Mouse (Mus musculus) limb, embryonic 13.5 days (tissue): Measurements from ENCODE around the gene Cetn4. TPM values are rescaled to one million over a fixed set of nuclear protein-coding genes. Genes with fewer than 3 reads are reported as not detected.

ENCODE experiments used
- ATAC-seq: fragments of 200-750 bp; cut with Nextera tagmentation; 2 replicates; pipeline ENCODE4 v1.8.0; 2017; ENCODE audit warnings: low read depth, moderate number of reproducible peaks, moderate TSS enrichment; ENCODE audit not compliant: low FRiP score
- H3K27ac ChIP-seq: fragments of 300-500 bp; sonication (generic); 2 replicates; pipeline ENCODE4 v1.5.1; 2015; ENCODE audit warnings: inconsistent platforms, mild to moderate bottlenecking, moderate library complexity
- H3K27me3 ChIP-seq: fragments of 300-500 bp; sonication (generic); 2 replicates; pipeline ENCODE4 v1.6.1; 2015; ENCODE audit warnings: mild to moderate bottlenecking, inconsistent platforms
- H3K36me3 ChIP-seq: fragments of 300-500 bp; sonication (generic); 2 replicates; pipeline ENCODE4 v1.6.1; 2015; ENCODE audit warnings: inconsistent platforms, mild to moderate bottlenecking, moderate library complexity
- H3K4me1 ChIP-seq: fragments of 300-500 bp; sonication (generic); 2 replicates; pipeline ENCODE4 v1.6.1; 2015; ENCODE audit warnings: inconsistent platforms
- H3K4me2 ChIP-seq: fragments of 300-500 bp; sonication (generic); replicated peaks from 2 replicates; pipeline ENCODE4 v1.6.1; 2015; ENCODE audit warnings: inconsistent platforms, mild to moderate bottlenecking, moderate library complexity
- H3K4me3 ChIP-seq: fragments of 300-500 bp; sonication (generic); 2 replicates; pipeline ENCODE4 v1.5.1; 2015; ENCODE audit warnings: moderate library complexity, mild to moderate bottlenecking, inconsistent platforms
- H3K9ac ChIP-seq: fragments of 300-500 bp; sonication (generic); 2 replicates; pipeline ENCODE4 v1.6.1; 2015; ENCODE audit warnings: mild to moderate bottlenecking, inconsistent platforms
- H3K9me3 ChIP-seq: fragments of 300-500 bp; sonication (generic); 2 replicates; pipeline ENCODE4 v1.6.1; 2016; ENCODE audit warnings: inconsistent platforms
- WGBS: fragments of 180-500 bp; shearing (Covaris S2); methylation state at CpG from one replicate; pipeline ENCODE4 v1.1.7; 2015; 5-methylcytosine and 5-hydroxymethylcytosine counted together
- polyA plus RNA-seq: library from polyadenylated mRNA; unstranded; fragments of >200 nt; fragmentation: Nextera tagmentation; extraction: Ambion mirVana; gene quantifications from 2 replicates; pipeline ENCODE4 v1.2.1, GENCODE M21; 2015

The Cetn4 gene
- polyA plus RNA-seq, 1 experiment from 2014 or later = 3.2 TPM

- ATAC-seq = no peak
- H3K27ac ChIP-seq = no peak overlapping the region
- WGBS = 61% methylated on average over 2 of the region's 2 CpGs
These were observed 19.9 kb downstream of the Cetn4 start for GRCm38 (mm10) chr3:37292654-37293053.

GRCm38 (mm10) chr3:37291929-37292328 is 20.6 kb downstream of the Cetn4 start:
- Histone ChIP-seq H3K4me3 (no peak overlapping the region), H3K27ac (no peak overlapping the region), H3K4me1 (no peaks in the 10 kb centered on the region), H3K9me3 (no peaks in the 10 kb centered on the region), H3K4me2 (no peak overlapping the region), H3K36me3 (no peaks in the 10 kb centered on the region), H3K27me3 (no peaks in the 10 kb centered on the region), H3K9ac (no peak overlapping the region)
- ATAC-seq = no peak
- WGBS = 57% methylated on average over 2 of the region's 2 CpGs

More at GRCm38 (mm10) chr3:37292654-37293053, 19.9 kb downstream of the Cetn4 start:
- no peak overlapping the region for H3K4me2 ChIP-seq
- no peaks in the 10 kb centered on the region for H3K4me1 ChIP-seq
- no peaks in the 10 kb centered on the region for H3K9me3 ChIP-seq
- H3K9ac ChIP-seq = no peak overlapping the region
- no peaks in the 10 kb centered on the region for H3K36me3 ChIP-seq
- H3K27me3 ChIP-seq = no peaks in the 10 kb centered on the region
- no peak overlapping the region for H3K4me3 ChIP-seq

DNA sequence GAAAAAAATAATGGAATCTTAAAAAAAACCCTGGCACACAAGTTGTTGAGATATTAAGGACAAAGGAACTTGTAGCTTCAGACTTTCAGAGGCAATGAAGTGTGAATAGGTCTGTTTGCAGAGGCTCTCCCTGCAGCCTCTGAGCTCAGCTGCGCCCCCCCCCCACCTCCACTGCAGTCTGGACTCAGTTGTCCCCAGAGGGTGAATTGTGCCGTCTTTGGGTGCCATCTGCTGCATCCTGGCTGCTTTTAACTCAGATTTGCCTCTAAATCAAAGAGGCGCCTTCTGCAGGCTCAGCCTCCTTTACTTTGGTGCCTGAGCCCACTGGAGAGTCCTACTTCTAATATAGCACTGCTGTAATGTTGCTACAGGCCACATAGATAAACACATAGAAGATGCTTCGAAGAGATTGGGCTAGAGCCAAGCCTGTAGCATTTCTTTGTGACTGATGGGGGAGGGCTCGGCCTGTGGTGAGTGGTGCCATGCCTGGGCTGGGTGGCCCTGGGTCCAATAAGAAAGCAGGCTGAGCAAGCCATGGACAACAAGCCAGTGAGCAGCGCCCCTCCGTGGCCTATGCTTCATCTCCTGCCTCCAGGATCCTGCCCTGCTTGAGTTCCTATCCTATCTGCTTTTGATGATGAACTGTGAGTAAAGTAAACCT is 21.5 kb downstream of the Cetn4 start:
- Histone ChIP-seq H3K4me1 (no peaks in the 10 kb centered on the region), H3K27ac (no peak overlapping the region), H3K4me2 (no peak overlapping the region), H3K4me3 (no peak overlapping the region), H3K27me3 (no peaks in the 10 kb centered on the region), H3K9me3 (no peaks in the 10 kb centered on the region), H3K9ac (no peak overlapping the region), H3K36me3 (no peaks in the 10 kb centered on the region)
- ATAC-seq = no peak
- WGBS = 72% methylated on average over 7 of the region's 7 CpGs

GRCm38 (mm10) chr3:37289237-37289636 is 23.3 kb downstream of the Cetn4 start:
- Histone ChIP-seq H3K4me1 (no peaks in the 10 kb centered on the region), H3K4me2 (no peak overlapping the region), H3K9ac (no peak overlapping the region), H3K9me3 (no peaks in the 10 kb centered on the region), H3K27me3 (no peaks in the 10 kb centered on the region), H3K27ac (no peak overlapping the region), H3K36me3 (no peaks in the 10 kb centered on the region), H3K4me3 (no peak overlapping the region)
- ATAC-seq = no peak
- WGBS = 88% methylated on average over 2 of the region's 2 CpGs

- Histone ChIP-seq H3K4me3 (no peak overlapping the region), H3K36me3 (no peaks in the 10 kb centered on the region), H3K9me3 (no peaks in the 10 kb centered on the region), H3K4me2 (no peak overlapping the region), H3K4me1 (no peaks in the 10 kb centered on the region), H3K27me3 (no peaks in the 10 kb centered on the region), H3K27ac (no peak overlapping the region), H3K9ac (no peak overlapping the region)
- ATAC-seq = no peak
- WGBS = 81% methylated on average over 4 of the region's 4 CpGs
These were observed 29.3 kb downstream of the Cetn4 start for GRCm38 (mm10) chr3:37283234-37283633.

GRCm38 (mm10) chr3:37282299-37282922 is 30.1 kb downstream of the Cetn4 start:
- H3K36me3 ChIP-seq = no peaks in the 10 kb centered on the region
- no peaks in the 10 kb centered on the region for H3K4me1 ChIP-seq
- no peak overlapping the region for H3K9ac ChIP-seq
- H3K4me2 ChIP-seq = no peak overlapping the region
- H3K27ac ChIP-seq = no peak overlapping the region
- H3K4me3 ChIP-seq = no peak overlapping the region
- no peaks in the 10 kb centered on the region for H3K27me3 ChIP-seq
- ATAC-seq = no peak
- no peaks in the 10 kb centered on the region for H3K9me3 ChIP-seq
- 84% methylated on average over 11 of the region's 11 CpGs for WGBS

DNA sequence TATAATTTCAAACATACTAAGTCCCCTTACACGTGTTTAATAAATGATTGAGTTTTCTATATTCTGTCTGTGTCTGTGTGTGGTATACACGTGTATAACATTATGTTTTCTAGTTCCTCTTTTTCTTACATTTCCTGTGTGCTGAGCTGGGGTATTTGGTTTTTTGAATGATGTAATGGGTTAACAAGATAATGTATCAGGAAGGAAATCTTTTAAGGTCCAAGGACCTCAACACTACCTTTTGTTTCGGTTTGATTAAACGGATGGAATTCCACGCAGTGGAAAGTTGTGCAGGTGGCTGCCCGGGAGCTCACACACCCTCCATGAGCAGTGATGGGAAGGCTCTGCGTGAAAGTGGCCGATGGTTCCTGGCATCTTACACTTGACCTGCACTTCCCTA is 31.6 kb downstream of the Cetn4 start:
- Histone ChIP-seq H3K27me3 (no peaks in the 10 kb centered on the region), H3K27ac (no peak overlapping the region), H3K9ac (no peak overlapping the region), H3K9me3 (no peaks in the 10 kb centered on the region), H3K4me2 (no peak overlapping the region), H3K36me3 (no peaks in the 10 kb centered on the region), H3K4me1 (no peaks in the 10 kb centered on the region), H3K4me3 (no peak overlapping the region)
- no peak for ATAC-seq
- 80% methylated on average over 8 of the region's 8 CpGs for WGBS

DNA sequence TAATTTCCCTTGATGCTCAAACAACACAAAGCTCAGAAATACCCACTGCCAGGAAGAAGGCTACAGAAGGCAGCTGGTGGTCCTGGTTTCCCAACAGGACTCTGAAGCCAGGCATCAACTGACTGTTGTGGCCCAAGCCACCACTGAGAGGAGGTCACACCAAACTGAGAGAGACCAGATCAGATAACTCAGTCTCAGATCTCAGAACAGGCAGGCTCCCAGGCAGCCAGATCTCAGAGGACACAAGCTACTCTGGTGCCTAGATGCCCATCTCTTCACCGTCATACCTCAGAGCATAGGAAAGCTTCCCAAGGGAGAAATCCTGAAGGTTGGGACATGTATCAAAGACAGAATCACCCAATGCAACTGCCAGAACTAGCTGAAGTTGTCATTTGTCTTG is 32.3 kb downstream of the Cetn4 start:
- no peaks in the 10 kb centered on the region for H3K9me3 ChIP-seq
- no peak overlapping the region for H3K9ac ChIP-seq
- H3K4me1 ChIP-seq = no peaks in the 10 kb centered on the region
- no peak overlapping the region for H3K27ac ChIP-seq
- H3K27me3 ChIP-seq = no peaks in the 10 kb centered on the region
- ATAC-seq = no peak
- 87% methylated on average over 1 of the region's 1 CpGs for WGBS
- H3K4me3 ChIP-seq = no peak overlapping the region
- H3K36me3 ChIP-seq = no peaks in the 10 kb centered on the region
- no peak overlapping the region for H3K4me2 ChIP-seq

- 84% methylated on average over 6 of the region's 6 CpGs for WGBS
- ATAC-seq = no peak
- no peaks in the 10 kb centered on the region for H3K9me3 ChIP-seq
These were observed 37.8 kb downstream of the Cetn4 start for GRCm38 (mm10) chr3:37274661-37275060.

GRCm38 (mm10) chr3:37273092-37273491 is 39.4 kb downstream of the Cetn4 start:
- no peak overlapping the region for H3K4me2 ChIP-seq
- ATAC-seq = no peak
- H3K27ac ChIP-seq = no peak overlapping the region
- 80% methylated on average over 7 of the region's 7 CpGs for WGBS
- no peak overlapping the region for H3K4me3 ChIP-seq
- no peak overlapping the region for H3K9ac ChIP-seq
- no peaks in the 10 kb centered on the region for H3K9me3 ChIP-seq
- no peaks in the 10 kb centered on the region for H3K27me3 ChIP-seq
- no peaks in the 10 kb centered on the region for H3K4me1 ChIP-seq
- no peaks in the 10 kb centered on the region for H3K36me3 ChIP-seq

More at GRCm38 (mm10) chr3:37274661-37275060, 37.8 kb downstream of the Cetn4 start:
- no peak overlapping the region for H3K4me3 ChIP-seq
- H3K4me1 ChIP-seq = no peaks in the 10 kb centered on the region
- no peaks in the 10 kb centered on the region for H3K36me3 ChIP-seq
- no peak overlapping the region for H3K9ac ChIP-seq
- no peak overlapping the region for H3K27ac ChIP-seq
- H3K4me2 ChIP-seq = no peak overlapping the region
- H3K27me3 ChIP-seq = no peaks in the 10 kb centered on the region

DNA sequence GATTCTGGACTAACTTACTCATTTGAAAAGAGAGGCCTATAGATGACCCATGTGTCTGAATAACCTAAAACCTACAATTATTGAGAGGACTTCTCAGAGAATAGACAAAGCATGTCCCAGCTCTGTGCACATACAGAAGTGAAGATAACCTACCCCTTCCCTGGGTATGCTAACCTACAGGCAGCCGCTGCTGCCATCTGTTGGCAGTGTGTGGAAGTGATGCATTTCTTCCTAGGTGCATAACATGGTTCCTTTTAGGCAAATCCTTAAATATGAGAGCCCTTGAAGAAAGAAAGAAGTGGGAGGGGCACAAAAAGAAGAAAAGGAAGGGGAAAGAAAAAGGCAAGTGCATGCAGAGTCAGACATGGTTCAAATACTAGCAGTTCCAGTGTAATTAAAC is 41.3 kb downstream of the Cetn4 start:
- H3K36me3 ChIP-seq = no peaks in the 10 kb centered on the region
- H3K27ac ChIP-seq = no peak overlapping the region
- no peaks in the 10 kb centered on the region for H3K27me3 ChIP-seq
- H3K9me3 ChIP-seq = no peaks in the 10 kb centered on the region
- no peak overlapping the region for H3K4me3 ChIP-seq
- WGBS = 3% methylated on average over 1 of the region's 1 CpGs
- H3K4me2 ChIP-seq = no peak overlapping the region
- no peaks in the 10 kb centered on the region for H3K4me1 ChIP-seq
- no peak for ATAC-seq
- no peak overlapping the region for H3K9ac ChIP-seq

- ATAC-seq = no peak
- Histone ChIP-seq H3K36me3 (no peaks in the 10 kb centered on the region), H3K4me3 (no peak overlapping the region), H3K4me2 (no peak overlapping the region), H3K4me1 (no peaks in the 10 kb centered on the region), H3K27ac (no peak overlapping the region), H3K9ac (no peak overlapping the region), H3K9me3 (no peaks in the 10 kb centered on the region), H3K27me3 (no peaks in the 10 kb centered on the region)
- WGBS = 82% methylated on average over 4 of the region's 4 CpGs
These were observed 42.6 kb downstream of the Cetn4 start for GRCm38 (mm10) chr3:37269926-37270325.

- no peaks in the 10 kb centered on the region for H3K9me3 ChIP-seq
- H3K27ac ChIP-seq = no peak overlapping the region
- H3K9ac ChIP-seq = no peak overlapping the region
- H3K4me2 ChIP-seq = no peak overlapping the region
- H3K4me3 ChIP-seq = no peak overlapping the region
- ATAC-seq = no peak
- no peaks in the 10 kb centered on the region for H3K4me1 ChIP-seq
- no peaks in the 10 kb centered on the region for H3K27me3 ChIP-seq
- H3K36me3 ChIP-seq = no peaks in the 10 kb centered on the region
- WGBS = 84% methylated on average over 11 of the region's 11 CpGs
These were observed 44.2 kb downstream of the Cetn4 start for GRCm38 (mm10) chr3:37268338-37268737.
